In genomic region chr9:122025855-122026590, GRCm38 (mm10) we compare ENCODE assay signal across 12 mouse cellular contexts. TPM values are rescaled to one million over a fixed set of nuclear protein-coding genes. Genes with fewer than 3 reads are reported as not detected.
A peak's percentile ranks its signal among the peaks of the same experiment; 100 is the strongest.
DNase-seq lines count a peak whose midpoint lies in the region; ATAC-seq and TF ChIP-seq lines count a peak whose summit lies in the region.
"Had no signal": no experiment of that assay in that cellular context is flagged by ENCODE, and none has a peak within 500 bp of the region (broad histone marks: within the 10 kb centered on the region; RNA-seq: fewer than 3 reads in every experiment).

No protein-coding gene starts in this region.

- TF ChIP-seq EP300 in stomach, postnatal 0 days (optimal IDR thresholded peaks at IDR 0.05), result no peak

- ATAC-seq in intestine, embryonic 14.5 days (replicated peaks; ENCODE audit: low FRiP score, low TSS enrichment, low read depth), result no peak
- ATAC-seq in intestine, postnatal 0 days, result no peak
- no peak for ATAC-seq in stomach, embryonic 14.5 days (ENCODE audit: insufficient number of reproducible peaks, insufficient read depth, low FRiP score, low read depth)
- no peak for ATAC-seq in stomach, postnatal 0 days (ENCODE audit: low FRiP score, low TSS enrichment)
- ATAC-seq in stomach, embryonic 15.5 days (ENCODE audit: insufficient read depth, low FRiP score, low read depth), result no peak
- ATAC-seq: forebrain, embryonic 14.5 days had no signal

- H3K36me3 ChIP-seq in intestine, embryonic 14.5 days (ENCODE audit: control insufficient read depth, insufficient read depth, low read length), result no peaks in the 10 kb centered on the region
- H3K36me3 ChIP-seq in intestine, postnatal 0 days (ENCODE audit: control insufficient read depth, insufficient read depth), result no peaks in the 10 kb centered on the region
- H3K36me3 ChIP-seq in stomach, embryonic 14.5 days (ENCODE audit: control insufficient read depth, insufficient read depth, low read length), result no peaks in the 10 kb centered on the region
- no peaks in the 10 kb centered on the region for H3K36me3 ChIP-seq in stomach, postnatal 0 days (ENCODE audit: control insufficient read depth, insufficient read depth, low read length)
- no peaks in the 10 kb centered on the region for H3K36me3 ChIP-seq in stomach, embryonic 15.5 days
- H3K36me3 ChIP-seq: limb, embryonic 12.5 days had no signal

- no peak overlapping the region for H3K4me2 ChIP-seq in intestine, embryonic 14.5 days (ENCODE audit: low read length)
- H3K4me2 ChIP-seq in intestine, postnatal 0 days (replicated peaks; ENCODE audit: low read depth), result no peak overlapping the region
- no peak overlapping the region for H3K4me2 ChIP-seq in stomach, embryonic 14.5 days (replicated peaks; ENCODE audit: low read depth, low read length)
- H3K4me2 ChIP-seq in stomach, postnatal 0 days (replicated peaks; ENCODE audit: low read depth), result no peak overlapping the region
- H3K4me2 ChIP-seq in stomach, embryonic 15.5 days, result no peak overlapping the region
- H3K4me2 ChIP-seq: limb, embryonic 12.5 days had no signal

- WGBS in intestine, embryonic 14.5 days, result 42% methylated on average over 7 of the region's 7 CpGs
- WGBS in intestine, postnatal 0 days, result 38% methylated on average over 7 of the region's 7 CpGs
- 54% methylated on average over 7 of the region's 7 CpGs for WGBS in stomach, embryonic 14.5 days
- WGBS in stomach, postnatal 0 days, result 51% methylated on average over 7 of the region's 7 CpGs
- WGBS in stomach, embryonic 15.5 days, result 42% methylated on average over 7 of the region's 7 CpGs

- no peak overlapping the region for H3K9ac ChIP-seq in intestine, embryonic 14.5 days (ENCODE audit: low read length)
- no peak overlapping the region for H3K9ac ChIP-seq in intestine, postnatal 0 days (ENCODE audit: low read depth, low read length)
- no peak overlapping the region for H3K9ac ChIP-seq in stomach, embryonic 14.5 days (replicated peaks; ENCODE audit: low read depth, low read length)
- no peak overlapping the region for H3K9ac ChIP-seq in stomach, postnatal 0 days (ENCODE audit: low read length)
- H3K9ac ChIP-seq in stomach, embryonic 15.5 days, result no peak overlapping the region
- H3K9ac ChIP-seq: limb, embryonic 12.5 days had no signal

- DNase-seq in embryo, embryonic 10.5 days (ENCODE audit: low spot score), result peak; percentile 29
- no peak for DNase-seq in embryo, embryonic 11 days
- DNase-seq in intestine, embryonic 14.5 days (ENCODE audit: low spot score), result no peak
- no peak for DNase-seq in stomach, postnatal 0 days (ENCODE audit: low spot score)
- no peak for DNase-seq in testis, postnatal 14 days (ENCODE audit: low spot score)
- DNase-seq: retina, postnatal 1 day; thymus, postnatal 4 days had no signal

- no peaks in the 10 kb centered on the region for H3K9me3 ChIP-seq in intestine, embryonic 14.5 days (ENCODE audit: control insufficient read depth, low read length)
- H3K9me3 ChIP-seq in intestine, postnatal 0 days (ENCODE audit: control insufficient read depth), result no peaks in the 10 kb centered on the region
- no peaks in the 10 kb centered on the region for H3K9me3 ChIP-seq in stomach, embryonic 14.5 days (ENCODE audit: control insufficient read depth, low read depth, low read length)
- H3K9me3 ChIP-seq in stomach, postnatal 0 days (ENCODE audit: control insufficient read depth, low read length), result no peaks in the 10 kb centered on the region
- H3K9me3 ChIP-seq in stomach, embryonic 15.5 days, result no peaks in the 10 kb centered on the region
- H3K9me3 ChIP-seq: limb, embryonic 12.5 days had no signal

- peaks cover 21% of the 10 kb centered on the region for H3K4me1 ChIP-seq in intestine, embryonic 14.5 days (replicated peaks; ENCODE audit: control insufficient read depth, insufficient read depth, low read length)
- H3K4me1 ChIP-seq in intestine, postnatal 0 days (replicated peaks; ENCODE audit: control insufficient read depth, insufficient read depth, low read length), result 0 out of 2 replicates have a peak, but pooled peaks cover 3% of the 10 kb centered on the region
- peaks cover 15% of the 10 kb centered on the region; the same call in 1 of the 2 replicates for H3K4me1 ChIP-seq in stomach, embryonic 14.5 days (ENCODE audit: control insufficient read depth, insufficient read depth, low read length)
- H3K4me1 ChIP-seq in stomach, postnatal 0 days (replicated peaks; ENCODE audit: control insufficient read depth, insufficient read depth), result peaks cover 7% of the 10 kb centered on the region; the same call in 1 of the 2 replicates
- H3K4me1 ChIP-seq in stomach, embryonic 15.5 days, result peaks cover 18% of the 10 kb centered on the region

- no peak overlapping the region for H3K4me3 ChIP-seq in intestine, embryonic 14.5 days (ENCODE audit: low read depth, low read length)
- no peak overlapping the region for H3K4me3 ChIP-seq in intestine, postnatal 0 days (ENCODE audit: low read depth, low read length)
- H3K4me3 ChIP-seq in stomach, embryonic 14.5 days (ENCODE audit: low read depth, low read length), result no peak overlapping the region
- no peak overlapping the region for H3K4me3 ChIP-seq in stomach, postnatal 0 days (ENCODE audit: low read depth, low read length)
- H3K4me3 ChIP-seq in stomach, embryonic 15.5 days (replicated peaks), result no peak overlapping the region
- H3K4me3 ChIP-seq: limb, embryonic 12.5 days had no signal

- no peaks in the 10 kb centered on the region for H3K27me3 ChIP-seq in intestine, embryonic 14.5 days (replicated peaks; ENCODE audit: control insufficient read depth, insufficient read depth, low read length)
- H3K27me3 ChIP-seq in intestine, postnatal 0 days (replicated peaks; ENCODE audit: control insufficient read depth, insufficient read depth, low read length), result no peaks in the 10 kb centered on the region
- no peaks in the 10 kb centered on the region for H3K27me3 ChIP-seq in stomach, embryonic 14.5 days (ENCODE audit: control insufficient read depth, insufficient read depth, low read length)
- no peaks in the 10 kb centered on the region for H3K27me3 ChIP-seq in stomach, postnatal 0 days (ENCODE audit: control insufficient read depth, insufficient read depth, low read length)
- no peaks in the 10 kb centered on the region for H3K27me3 ChIP-seq in stomach, embryonic 15.5 days (replicated peaks)
- H3K27me3 ChIP-seq: limb, embryonic 12.5 days had no signal

- no peak for TF ChIP-seq CTCF in intestine, postnatal 0 days (IDR thresholded peaks at IDR 0.05; ENCODE audit: low read depth)
- no peak for TF ChIP-seq CTCF in stomach, postnatal 0 days (IDR thresholded peaks at IDR 0.05; ENCODE audit: low read depth)

- H3K27ac ChIP-seq in intestine, embryonic 14.5 days (ENCODE audit: low read depth), result peak overlapping the region; percentile 44; the same call in 1 of the 2 replicates
- no peak overlapping the region for H3K27ac ChIP-seq in intestine, postnatal 0 days (ENCODE audit: low read depth, low read length)
- H3K27ac ChIP-seq in stomach, embryonic 14.5 days (ENCODE audit: low read length), result peak overlapping the region; percentile 74; the same call in 1 of the 2 replicates
- no peak overlapping the region for H3K27ac ChIP-seq in stomach, postnatal 0 days (replicated peaks)
- H3K27ac ChIP-seq in stomach, embryonic 15.5 days, result peak overlapping the region; percentile 70; the same call in 1 of the 2 replicates

RNA-seq across cellular contexts. Expression of gene Pomgnt2, which starts 29.1 kb away (rescaled TPM):
- polyA plus RNA-seq in intestine, embryonic 14.5 days (2014; fragmentation: Nextera tagmentation; extraction: Ambion mirVana), result 12.8 and 13.2 TPM in 2 replicates
- 5.7 and 7.3 TPM in 2 replicates for polyA plus RNA-seq in intestine, postnatal 0 days (2015; fragmentation: Nextera tagmentation; extraction: Ambion mirVana)
- polyA plus RNA-seq in stomach, embryonic 14.5 days (2014; fragmentation: Nextera tagmentation; extraction: Ambion mirVana), result 13.0 and 13.8 TPM in 2 replicates
- polyA plus RNA-seq in stomach, postnatal 0 days (2015; fragmentation: Nextera tagmentation; extraction: Ambion mirVana), result 6.6 and 7.3 TPM in 2 replicates
- polyA plus RNA-seq in stomach, embryonic 15.5 days (2015; fragmentation: Nextera tagmentation; extraction: Ambion mirVana), result 16.5 TPM in 2 replicates

Comparison
In these comparisons a context has a peak if more than half of its experiments do, and no peak if none do; other contexts are left out.
1. H3K27ac ChIP-seq: peak in intestine, embryonic 14.5 days (single experiment), stomach, embryonic 14.5 days (single experiment) and stomach, embryonic 15.5 days (single experiment); none in intestine, postnatal 0 days (single experiment) and stomach, postnatal 0 days (single experiment).